Mouse (Mus musculus): ENCODE results near the gene Car5a. TPM values are rescaled to one million over a fixed set of nuclear protein-coding genes. Genes with fewer than 3 reads are reported as not detected.

Gene Car5a
- 0.51 and 1.1 TPM in 2 replicates for polyA plus RNA-seq (2021; fragmentation: Nextera tagmentation)
- long read RNA-seq, experiment 1, partial matches to known transcripts: 1 of 2 reads
- long read RNA-seq, experiment 1, other reads (novel, unspliced or antisense): 1 of 2 reads
- long read RNA-seq, experiment 2, partial matches to known transcripts: 1 of 4 reads
- long read RNA-seq, experiment 2, other reads (novel, unspliced or antisense): 3 of 4 reads

DNA sequence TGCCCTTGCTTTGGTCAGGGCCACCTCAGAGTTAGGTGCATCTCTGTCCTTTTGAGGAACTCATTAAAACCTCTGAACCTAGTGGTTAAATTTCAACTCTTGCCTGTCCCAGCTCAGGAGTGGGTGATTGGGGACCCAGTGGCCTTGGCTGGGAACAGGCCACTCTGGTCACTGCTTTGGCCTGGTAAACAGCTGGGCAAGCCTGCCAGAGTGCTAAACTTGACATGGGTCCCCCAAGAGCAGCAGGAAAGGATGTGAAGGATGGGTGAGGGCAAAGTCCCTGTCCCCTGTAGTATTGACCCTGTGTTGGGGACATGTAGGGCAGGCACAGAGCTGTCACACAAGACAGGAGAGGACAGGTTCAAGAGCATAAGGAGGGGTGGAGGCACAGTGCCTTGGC lies at the start of gene Car5a:
Gene Car5a, minus strand, starts transcription at position 74 of the 400 bp plus-strand sequence.

DNA sequence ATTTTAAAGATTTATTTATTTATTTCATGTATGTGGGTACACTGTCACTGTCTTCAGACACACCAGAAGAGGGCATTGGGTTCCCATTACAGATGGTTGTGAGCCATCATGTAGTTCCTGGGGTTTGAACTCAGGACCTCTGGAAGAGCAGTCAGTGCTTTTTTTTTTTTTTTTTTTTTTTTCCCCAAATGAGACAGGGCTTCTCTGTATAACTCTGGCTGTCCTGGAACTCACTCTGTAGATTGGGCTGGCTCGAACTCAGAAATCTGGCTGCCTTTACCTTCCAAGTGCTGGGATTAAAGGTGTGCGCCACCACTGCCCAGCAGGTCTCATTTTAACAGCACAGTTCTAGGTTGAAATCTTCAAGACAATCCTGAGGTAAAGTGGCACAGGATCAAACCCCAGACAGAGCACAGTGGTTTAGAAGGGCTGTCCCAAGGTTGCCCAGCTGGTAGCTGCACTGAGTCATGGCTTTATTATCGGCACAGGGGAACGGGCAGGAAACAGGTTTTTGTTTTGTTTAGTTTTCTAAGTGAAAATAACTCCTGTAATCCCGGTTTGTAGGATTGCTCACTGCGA lies 4.6 kb upstream of the Car5a start, which contains the start of gene Banp:
Gene Banp, plus strand, starts transcription at position 529 of the 579 bp plus-strand sequence.

DNA sequence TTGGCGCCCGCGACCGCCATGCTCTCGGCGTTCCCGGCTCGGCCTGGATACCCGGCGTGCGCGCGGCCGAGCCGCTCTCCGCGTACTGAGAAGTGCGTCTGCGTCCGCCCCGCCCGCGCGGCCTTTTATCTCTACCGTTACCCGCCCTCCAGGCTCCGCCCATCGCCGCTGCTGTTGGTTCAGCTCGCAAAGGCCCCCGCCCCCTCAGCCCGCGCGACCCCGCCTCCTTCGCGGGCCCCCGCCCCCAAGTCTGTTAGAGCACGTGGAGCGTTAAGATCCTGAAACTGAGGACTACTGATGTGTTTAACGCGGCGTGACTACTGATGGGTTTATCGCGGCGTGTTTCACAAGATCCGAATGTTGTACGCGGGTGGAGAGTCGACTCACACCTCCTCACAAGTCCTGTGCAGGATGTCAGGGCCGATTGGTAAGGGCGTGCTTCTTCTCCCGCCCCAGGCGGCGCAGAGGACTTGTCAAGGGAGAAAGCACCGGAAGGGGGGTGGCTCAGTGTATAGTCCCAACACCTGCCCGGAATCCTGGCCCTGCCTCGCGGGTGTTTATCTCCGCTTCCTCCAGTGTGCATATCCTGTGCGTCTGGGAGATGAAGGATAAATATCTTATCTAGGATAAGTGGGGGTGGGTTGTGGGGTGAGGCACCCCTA lies 37.0 kb downstream of the Car5a start, which contains the start of gene Slc7a5:
Gene Slc7a5, minus strand, starts transcription at position 108 of the 662 bp plus-strand sequence.

Other genes with a start within 250 kb of the Car5a start
- gene Jph3, start 215.3 kb downstream of the Car5a start, polyA plus RNA-seq (2021; fragmentation: Nextera tagmentation): 296 and 376 TPM in 2 replicates
- 13.9 and 15.7 TPM in 2 replicates for gene Klhdc4, start 115.3 kb downstream of the Car5a start, polyA plus RNA-seq (2021; fragmentation: Nextera tagmentation)
- 2.2 and 20.7 TPM in 2 replicates for gene Slc7a5, start 37.2 kb downstream of the Car5a start, polyA plus RNA-seq (2021; fragmentation: Nextera tagmentation)
- gene Banp, start 4.8 kb upstream of the Car5a start, polyA plus RNA-seq (2021; fragmentation: Nextera tagmentation): 22.8 and 29.4 TPM in 2 replicates

All from left cerebral cortex, adult 6 months (tissue).